Mouse (Mus musculus): ENCODE results near the gene Pde12. TPM values are rescaled to one million over a fixed set of nuclear protein-coding genes. Genes with fewer than 3 reads are reported as not detected.

The Pde12 gene
- polyA plus RNA-seq, 1 experiment from 2014 or later = 12.4 TPM

DNA sequence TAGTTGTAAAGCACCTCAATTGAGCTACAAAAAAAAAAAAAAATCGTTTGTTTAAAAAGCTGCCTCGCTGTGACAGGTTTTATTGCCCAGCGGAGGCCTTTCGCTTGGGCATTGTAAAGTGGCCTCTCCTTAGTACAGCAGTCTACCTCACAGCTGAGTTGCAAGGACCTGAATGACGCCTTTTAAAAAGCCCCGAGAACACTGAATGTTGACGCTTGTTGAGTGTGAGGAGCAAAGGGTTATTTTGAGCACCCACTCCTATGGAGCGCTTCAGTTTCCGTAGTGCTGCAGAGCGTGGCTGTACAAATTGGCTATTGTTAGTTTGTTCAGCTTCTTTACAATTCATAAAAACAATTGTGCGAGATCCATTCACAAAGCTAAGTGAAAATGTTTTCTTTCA lies 30.4 kb downstream of the Pde12 start:
- DNase-seq (ENCODE audit: low spot score) = peak; percentile 14
- H3K9me3 ChIP-seq (replicated peaks; ENCODE audit: control insufficient read depth, low read length) = no peaks in the 10 kb centered on the region
- H3K9ac ChIP-seq (replicated peaks; ENCODE audit: low read length) = peak overlapping the region; percentile 94
- H3K27me3 ChIP-seq (ENCODE audit: control insufficient read depth, insufficient read depth, low read length) = no peaks in the 10 kb centered on the region
- WGBS = 12% methylated on average over 11 of the region's 11 CpGs
- H3K4me1 ChIP-seq (ENCODE audit: control insufficient read depth, insufficient read depth, low read length) = no peaks in the 10 kb centered on the region
- no peaks in the 10 kb centered on the region for H3K36me3 ChIP-seq (replicated peaks; ENCODE audit: control insufficient read depth, insufficient read depth, low read depth, low read length)
- no peak overlapping the region for H3K27ac ChIP-seq (replicated peaks; ENCODE audit: low read depth, low read length)
- ATAC-seq (replicated peaks; ENCODE audit: insufficient number of reproducible peaks, low FRiP score, low TSS enrichment, low read depth) = no peak
- peak overlapping the region; percentile 55 for H3K4me2 ChIP-seq (ENCODE audit: low read depth, low read length)
- peak overlapping the region; percentile 95 for H3K4me3 ChIP-seq (ENCODE audit: low read depth, low read length)

DNA sequence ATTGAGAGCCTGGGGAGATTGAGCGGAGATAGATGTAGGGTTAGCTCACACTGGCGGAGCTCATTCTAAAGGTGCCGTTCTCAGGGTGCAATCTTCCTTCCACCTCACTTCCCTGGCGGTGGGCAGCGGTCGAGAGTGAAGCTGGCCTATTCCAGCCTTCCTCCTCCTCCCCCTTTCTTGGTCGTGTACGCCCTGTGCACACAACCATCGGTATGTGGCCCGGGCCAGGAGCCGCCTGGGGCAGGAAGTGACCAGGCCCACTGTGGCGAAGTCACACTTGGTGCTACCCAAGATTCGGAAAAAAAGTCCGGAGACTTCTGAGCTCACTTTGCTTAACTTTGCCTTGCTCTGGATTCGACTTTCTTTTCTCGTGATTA lies 31.0 kb downstream of the Pde12 start:
- Histone ChIP-seq H3K9ac (replicated peaks; ENCODE audit: low read length) (peak overlapping the region; percentile 94), H3K27me3 (ENCODE audit: control insufficient read depth, insufficient read depth, low read length) (no peaks in the 10 kb centered on the region), H3K4me3 (ENCODE audit: low read depth, low read length) (peak overlapping the region; percentile 95), H3K4me1 (ENCODE audit: control insufficient read depth, insufficient read depth, low read length) (no peaks in the 10 kb centered on the region), H3K27ac (replicated peaks; ENCODE audit: low read depth, low read length) (peak overlapping the region; percentile 92), H3K36me3 (replicated peaks; ENCODE audit: control insufficient read depth, insufficient read depth, low read depth, low read length) (no peaks in the 10 kb centered on the region), H3K9me3 (replicated peaks; ENCODE audit: control insufficient read depth, low read length) (no peaks in the 10 kb centered on the region), H3K4me2 (ENCODE audit: low read depth, low read length) (peak overlapping the region; percentile 55)
- 0% methylated on average over 16 of the region's 16 CpGs for WGBS
- ATAC-seq (replicated peaks; ENCODE audit: insufficient number of reproducible peaks, low FRiP score, low TSS enrichment, low read depth) (peak; percentile 18; the same call in 1 of the 2 replicates), DNase-seq (ENCODE audit: low spot score) (peak; percentile 61)

DNA sequence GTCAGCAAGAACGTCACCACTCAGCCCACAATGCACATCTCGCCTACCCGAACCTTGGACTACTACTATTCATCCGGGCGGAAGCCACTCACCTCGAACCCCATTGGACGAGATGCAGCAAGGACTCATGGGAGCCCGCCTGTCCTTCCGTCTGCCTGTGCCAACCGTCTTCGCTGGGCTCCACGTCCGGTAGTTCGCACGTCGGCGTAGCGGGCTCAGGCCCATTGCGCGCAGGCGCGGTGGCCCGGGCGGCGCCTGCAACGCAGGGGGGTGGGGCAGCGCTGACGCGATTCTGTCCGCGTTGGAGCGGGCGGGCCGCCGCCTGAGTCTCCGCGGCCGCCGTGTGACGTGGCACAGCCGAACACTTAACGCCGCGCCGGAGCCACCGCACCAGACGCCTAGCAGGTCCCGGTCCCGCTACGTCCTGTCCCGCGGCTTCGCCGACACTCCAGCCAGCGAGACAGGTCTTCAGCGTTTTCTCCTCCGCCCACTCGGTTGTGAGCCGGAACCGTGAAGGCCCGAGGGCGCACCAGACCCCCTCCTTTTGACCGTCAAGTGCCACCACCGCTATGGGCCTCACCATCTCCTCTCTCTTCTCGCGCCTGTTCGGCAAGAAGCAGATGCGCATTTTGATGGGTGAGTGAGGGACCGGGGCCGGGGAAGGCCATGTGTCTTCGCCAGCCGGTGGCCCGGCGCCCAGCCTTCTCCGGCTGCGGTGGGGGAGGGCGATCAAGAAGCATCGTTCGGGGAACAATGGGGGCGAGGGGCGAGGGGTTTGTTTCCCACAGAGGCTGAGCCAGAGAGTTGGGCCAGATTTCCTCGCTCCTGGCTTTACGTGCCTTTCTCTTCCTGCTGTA lies 31.6 kb downstream of the Pde12 start, which contains the start of gene Arf4:
TSS of gene Arf4 (plus strand) at position 224 of the 857 bp plus-strand sequence.
- no peaks in the 10 kb centered on the region for H3K27me3 ChIP-seq (ENCODE audit: control insufficient read depth, insufficient read depth, low read length)
- WGBS = 1% methylated on average over 82 of the region's 83 CpGs
- peak within 1 kb of the TSS; percentile 94 for H3K9ac ChIP-seq (replicated peaks; ENCODE audit: low read length)
- peak; percentile 98 for ATAC-seq (replicated peaks; ENCODE audit: insufficient number of reproducible peaks, low FRiP score, low TSS enrichment, low read depth)
- H3K27ac ChIP-seq (replicated peaks; ENCODE audit: low read depth, low read length) = peak within 1 kb of the TSS; percentile 92
- H3K9me3 ChIP-seq (replicated peaks; ENCODE audit: control insufficient read depth, low read length) = no peaks in the 10 kb centered on the region
- peak within 1 kb of the TSS; percentile 95 for H3K4me3 ChIP-seq (ENCODE audit: low read depth, low read length)
- no peaks in the 10 kb centered on the region for H3K4me1 ChIP-seq (ENCODE audit: control insufficient read depth, insufficient read depth, low read length)
- peak; percentile 97 for DNase-seq (ENCODE audit: low spot score)
- no peaks in the 10 kb centered on the region for H3K36me3 ChIP-seq (replicated peaks; ENCODE audit: control insufficient read depth, insufficient read depth, low read depth, low read length)
- peak within 1 kb of the TSS; percentile 55 for H3K4me2 ChIP-seq (ENCODE audit: low read depth, low read length)

DNA sequence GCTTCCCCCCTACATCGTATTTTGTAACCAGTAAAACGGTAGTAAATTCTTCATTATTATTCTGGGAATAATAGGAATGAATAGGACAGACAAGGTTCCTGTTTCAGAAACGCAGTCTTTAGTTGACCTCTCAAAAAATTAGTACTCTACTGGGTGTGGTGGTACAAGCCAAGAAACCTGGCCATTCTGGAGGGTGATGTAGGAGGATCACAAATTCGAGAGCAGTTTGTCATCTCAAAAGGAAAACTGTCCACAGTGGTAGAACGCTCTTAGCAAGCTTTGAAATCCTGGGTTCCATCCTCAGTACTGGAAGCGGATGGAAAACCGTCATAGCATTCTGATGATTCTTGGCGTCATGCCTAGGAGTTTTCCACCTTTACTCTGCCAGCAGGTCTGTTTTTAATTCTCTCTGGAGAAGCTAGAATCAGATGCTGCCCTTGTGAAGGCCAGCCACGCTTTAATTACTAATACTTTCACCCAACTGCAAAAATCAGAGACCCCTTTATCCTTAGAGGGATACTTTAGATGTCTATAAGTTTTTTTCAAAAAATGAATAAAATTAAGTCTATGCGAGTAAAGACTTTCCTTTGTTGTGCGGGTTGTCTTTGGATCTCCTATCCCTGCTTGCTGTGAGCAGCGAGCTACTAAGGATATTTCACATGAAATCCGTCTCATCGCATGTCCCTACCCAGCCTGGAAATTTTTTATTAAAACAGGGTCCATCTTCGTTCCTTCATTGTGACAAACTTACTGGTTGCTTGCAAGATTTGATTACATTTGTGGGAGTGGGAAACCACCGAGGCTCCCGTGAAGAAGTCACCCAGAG lies 32.4 kb downstream of the Pde12 start:
- Histone ChIP-seq H3K9me3 (replicated peaks; ENCODE audit: control insufficient read depth, low read length) (no peaks in the 10 kb centered on the region), H3K4me1 (ENCODE audit: control insufficient read depth, insufficient read depth, low read length) (no peaks in the 10 kb centered on the region), H3K4me2 (ENCODE audit: low read depth, low read length) (peak overlapping the region; percentile 23), H3K36me3 (replicated peaks; ENCODE audit: control insufficient read depth, insufficient read depth, low read depth, low read length) (no peaks in the 10 kb centered on the region), H3K4me3 (ENCODE audit: low read depth, low read length) (peak overlapping the region; percentile 95), H3K27me3 (ENCODE audit: control insufficient read depth, insufficient read depth, low read length) (no peaks in the 10 kb centered on the region), H3K27ac (replicated peaks; ENCODE audit: low read depth, low read length) (peak overlapping the region; percentile 92; the same call in 1 of the 2 replicates), H3K9ac (replicated peaks; ENCODE audit: low read length) (peak overlapping the region; percentile 1)
- ATAC-seq (replicated peaks; ENCODE audit: insufficient number of reproducible peaks, low FRiP score, low TSS enrichment, low read depth) (no peak), DNase-seq (ENCODE audit: low spot score) (peak; percentile 61)
- WGBS = 27% methylated on average over 17 of the region's 17 CpGs

DNA sequence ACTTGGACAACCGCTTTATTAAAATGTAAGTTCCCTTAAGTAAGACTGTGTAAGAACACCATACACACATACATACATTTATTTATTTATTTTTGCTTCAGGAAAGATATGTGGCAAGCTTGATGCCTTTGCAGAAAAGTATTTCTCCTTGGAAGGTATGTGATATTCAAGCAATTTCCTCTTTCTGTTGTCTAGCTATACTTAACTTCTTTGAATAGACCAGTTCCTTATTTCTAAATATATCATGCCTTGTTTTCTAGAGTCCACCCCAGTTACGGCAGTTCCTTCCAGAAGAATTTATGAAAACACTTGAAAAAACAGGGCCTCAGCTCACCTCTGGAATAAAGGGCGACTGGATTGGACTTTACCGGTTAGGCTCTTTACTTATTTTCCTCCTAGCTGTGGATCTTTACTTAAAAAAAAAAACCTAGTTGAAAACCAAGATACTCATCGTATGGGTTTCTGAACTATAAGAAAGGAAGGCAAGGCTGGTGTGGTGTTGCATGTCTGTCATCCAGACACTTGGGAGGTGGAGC lies 43.0 kb downstream of the Pde12 start:
- Histone ChIP-seq H3K9me3 (replicated peaks; ENCODE audit: control insufficient read depth, low read length) (no peaks in the 10 kb centered on the region), H3K4me3 (ENCODE audit: low read depth, low read length) (no peak overlapping the region), H3K27me3 (ENCODE audit: control insufficient read depth, insufficient read depth, low read length) (no peaks in the 10 kb centered on the region), H3K27ac (replicated peaks; ENCODE audit: low read depth, low read length) (no peak overlapping the region), H3K4me1 (ENCODE audit: control insufficient read depth, insufficient read depth, low read length) (no peaks in the 10 kb centered on the region), H3K9ac (replicated peaks; ENCODE audit: low read length) (no peak overlapping the region), H3K4me2 (ENCODE audit: low read depth, low read length) (no peak overlapping the region), H3K36me3 (replicated peaks; ENCODE audit: control insufficient read depth, insufficient read depth, low read depth, low read length) (peaks cover 3% of the 10 kb centered on the region; the same call in 1 of the 2 replicates)
- ATAC-seq (replicated peaks; ENCODE audit: insufficient number of reproducible peaks, low FRiP score, low TSS enrichment, low read depth) (no peak), DNase-seq (ENCODE audit: low spot score) (no peak)
- WGBS = 93% methylated on average over 5 of the region's 5 CpGs

DNA sequence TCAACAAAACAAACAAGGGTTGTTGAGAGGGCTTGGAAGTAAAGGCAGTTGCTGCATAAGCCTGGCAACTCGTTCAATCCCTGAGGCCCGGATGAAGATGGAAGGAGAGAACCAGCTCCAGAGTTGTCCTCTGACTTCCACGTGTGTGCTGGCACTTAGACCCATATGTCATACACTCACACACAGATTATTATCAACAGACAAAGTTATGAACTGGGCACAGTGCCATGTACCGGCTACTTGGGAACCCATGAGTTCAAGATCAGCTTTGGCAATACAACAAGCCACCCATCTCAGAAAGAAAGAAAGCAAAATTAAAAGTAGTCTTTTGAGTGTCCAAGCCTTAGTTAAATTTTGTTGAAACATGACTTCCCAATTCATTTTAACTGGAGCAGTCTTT lies 44.4 kb downstream of the Pde12 start:
- Histone ChIP-seq H3K4me2 (ENCODE audit: low read depth, low read length) (no peak overlapping the region), H3K27ac (replicated peaks; ENCODE audit: low read depth, low read length) (no peak overlapping the region), H3K9ac (replicated peaks; ENCODE audit: low read length) (no peak overlapping the region), H3K9me3 (replicated peaks; ENCODE audit: control insufficient read depth, low read length) (no peaks in the 10 kb centered on the region), H3K27me3 (ENCODE audit: control insufficient read depth, insufficient read depth, low read length) (no peaks in the 10 kb centered on the region), H3K36me3 (replicated peaks; ENCODE audit: control insufficient read depth, insufficient read depth, low read depth, low read length) (peaks cover 3% of the 10 kb centered on the region; the same call in 1 of the 2 replicates), H3K4me3 (ENCODE audit: low read depth, low read length) (no peak overlapping the region), H3K4me1 (ENCODE audit: control insufficient read depth, insufficient read depth, low read length) (no peaks in the 10 kb centered on the region)
- 89% methylated on average over 4 of the region's 4 CpGs for WGBS
- ATAC-seq (replicated peaks; ENCODE audit: insufficient number of reproducible peaks, low FRiP score, low TSS enrichment, low read depth) (no peak), DNase-seq (ENCODE audit: low spot score) (no peak)

DNA sequence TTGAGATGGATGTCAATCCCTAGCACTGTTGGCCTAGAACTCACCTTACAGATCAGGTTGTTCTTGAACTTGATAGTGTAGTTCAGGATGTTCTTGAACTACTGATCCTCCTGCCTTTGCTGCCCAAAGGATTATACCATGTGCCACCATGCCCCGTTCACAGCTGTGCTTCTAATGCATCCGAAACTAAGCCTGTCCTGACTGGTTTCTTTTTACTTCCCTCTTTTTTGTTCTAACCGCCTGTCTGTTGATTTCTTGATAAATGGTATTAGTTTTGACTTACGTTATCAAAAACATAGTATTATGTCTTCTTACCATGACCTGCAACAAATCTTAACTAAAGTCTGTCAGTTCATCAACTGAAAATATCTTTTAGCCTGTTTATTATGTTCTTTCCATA lies 59.0 kb downstream of the Pde12 start:
- no peaks in the 10 kb centered on the region; the same call in 1 of the 2 replicates for H3K36me3 ChIP-seq (replicated peaks; ENCODE audit: control insufficient read depth, insufficient read depth, low read depth, low read length)

More for the DNA sequence above, 59.0 kb downstream of the Pde12 start:
- Histone ChIP-seq H3K4me3 (ENCODE audit: low read depth, low read length) (no peak overlapping the region), H3K4me2 (ENCODE audit: low read depth, low read length) (no peak overlapping the region), H3K4me1 (ENCODE audit: control insufficient read depth, insufficient read depth, low read length) (no peaks in the 10 kb centered on the region), H3K27me3 (ENCODE audit: control insufficient read depth, insufficient read depth, low read length) (no peaks in the 10 kb centered on the region), H3K9ac (replicated peaks; ENCODE audit: low read length) (no peak overlapping the region), H3K9me3 (replicated peaks; ENCODE audit: control insufficient read depth, low read length) (no peaks in the 10 kb centered on the region), H3K27ac (replicated peaks; ENCODE audit: low read depth, low read length) (no peak overlapping the region)
- WGBS = 94% methylated on average over 4 of the region's 4 CpGs
- DNase-seq (ENCODE audit: low spot score) (no peak), ATAC-seq (replicated peaks; ENCODE audit: insufficient number of reproducible peaks, low FRiP score, low TSS enrichment, low read depth) (no peak)
